Mouse (Mus musculus) adipocyte (in vitro differentiated cells): ENCODE results near the gene Rnf20.
"Not testable (repeated sequence)": the region's sequence is repeated elsewhere in the genome, so short reads cannot be mapped to it uniquely, and the experiment has no call there.

ENCODE experiments used
- DNase-seq: peaks from one replicate; pipeline ENCODE4 v3.0.0-alpha.2; 2016; ENCODE audit warnings: low spot score

Rnf20 gene

DNA sequence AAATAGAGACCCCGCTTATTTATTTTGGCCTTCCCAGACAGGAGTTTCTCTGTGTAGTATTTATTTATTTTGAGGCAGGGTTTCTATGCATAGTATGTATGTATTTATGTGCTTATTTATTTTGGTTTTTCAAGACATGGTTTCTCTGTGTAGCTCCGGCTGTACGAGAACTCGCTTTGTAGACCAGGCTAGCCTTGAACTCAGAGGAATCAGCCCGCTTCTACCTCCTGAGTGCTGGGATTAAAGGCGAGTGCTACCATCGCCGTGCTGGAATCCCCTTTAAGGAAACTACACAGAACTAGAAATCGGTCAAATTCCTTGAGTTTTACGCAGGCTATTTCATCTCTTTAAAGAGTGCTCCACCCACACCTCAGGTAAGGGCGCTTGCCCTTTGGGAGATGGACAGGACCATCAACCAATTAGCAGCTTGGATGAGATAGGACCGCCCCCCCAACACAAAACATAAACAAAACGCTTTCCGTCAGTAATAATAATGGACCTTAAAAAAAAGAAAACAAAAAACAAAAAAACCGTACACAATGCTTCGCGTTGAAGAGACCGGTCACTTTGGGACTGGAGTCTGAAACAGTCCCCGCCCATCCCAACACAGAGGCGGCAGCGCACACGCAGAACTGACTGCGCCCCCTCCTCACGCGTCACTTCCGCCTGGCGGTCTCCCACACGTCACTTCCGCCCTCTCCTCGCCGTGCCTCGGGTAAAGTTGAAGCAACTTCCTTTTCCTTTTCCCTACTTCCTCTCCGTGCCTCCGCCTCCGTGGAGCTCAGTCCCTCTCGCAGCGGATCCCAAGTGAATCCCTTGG lies at the start of gene Rnf20:
Gene Rnf20, plus strand, starts transcription at position 688 of the 820 bp plus-strand sequence.
- peak; percentile 96 for DNase-seq

DNA sequence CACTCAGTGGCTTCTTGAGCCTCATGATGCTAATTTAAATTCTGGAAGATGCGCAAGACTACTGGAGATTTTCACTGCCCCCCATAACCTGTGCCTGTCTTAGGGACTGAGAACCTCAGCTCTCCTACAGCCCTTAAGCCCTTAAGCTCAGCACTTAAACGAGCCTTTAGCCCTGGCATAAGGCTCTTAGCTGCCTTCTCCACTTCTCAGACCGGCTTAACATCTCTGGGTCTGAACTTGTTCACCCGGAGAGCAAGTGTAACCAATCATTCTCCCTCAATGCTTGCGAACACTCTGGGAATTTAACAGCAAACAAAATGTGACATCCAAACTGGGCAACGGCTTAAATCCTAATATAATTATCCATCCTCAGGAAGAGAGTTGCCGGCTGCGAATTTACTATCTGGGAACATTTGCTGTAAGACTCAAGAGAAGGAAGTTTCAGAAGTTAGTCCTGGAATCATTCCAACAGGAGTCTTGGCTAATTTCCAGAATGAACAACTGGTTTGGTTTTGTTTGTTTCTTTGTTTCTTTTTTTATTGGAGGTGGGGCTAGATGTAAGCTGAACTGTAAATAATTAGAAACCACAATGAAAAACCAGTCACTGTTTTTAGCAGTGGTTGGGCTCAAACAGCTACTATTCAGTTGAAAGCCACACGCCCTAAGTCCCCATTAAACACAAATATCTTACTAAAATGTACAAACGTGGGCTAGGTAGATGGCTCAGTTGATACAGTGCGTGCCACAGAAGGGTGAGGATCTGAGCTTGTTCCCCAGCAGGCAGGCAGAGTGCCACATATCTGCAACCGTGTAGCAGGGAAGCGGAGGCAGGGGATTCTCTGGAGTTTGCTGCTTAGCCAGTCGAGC lies 47.6 kb upstream of the Rnf20 start:
- peak; percentile 17 for DNase-seq

DNA sequence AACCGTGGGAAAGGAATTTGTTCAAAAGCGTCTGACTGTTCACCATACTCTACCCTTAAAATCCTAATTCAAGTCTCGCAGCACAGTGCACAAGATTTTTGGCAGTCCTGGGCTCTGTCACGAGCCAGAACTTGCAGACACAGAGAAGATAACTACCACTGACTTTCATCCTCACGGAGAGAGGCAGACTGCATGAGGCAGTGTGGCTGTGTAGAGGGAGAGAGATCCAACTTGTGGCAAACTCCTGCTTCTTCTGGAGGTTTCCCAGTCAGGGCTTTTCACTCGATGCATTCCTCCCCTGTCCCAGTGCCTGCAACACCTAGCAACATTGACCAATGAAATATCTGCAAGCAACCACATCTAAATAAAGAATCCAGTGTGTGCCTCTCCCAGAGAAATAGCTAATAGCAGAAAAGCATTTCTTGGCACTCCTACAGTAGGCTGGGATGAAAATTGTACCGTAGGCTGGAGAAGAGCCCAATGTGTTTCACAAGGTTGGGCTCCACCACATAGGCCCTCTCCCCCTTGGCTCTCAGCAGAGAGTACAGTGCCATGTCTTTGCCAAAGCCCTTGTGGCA lies 46.2 kb upstream of the Rnf20 start:
- DNase-seq, result no peak

DNA sequence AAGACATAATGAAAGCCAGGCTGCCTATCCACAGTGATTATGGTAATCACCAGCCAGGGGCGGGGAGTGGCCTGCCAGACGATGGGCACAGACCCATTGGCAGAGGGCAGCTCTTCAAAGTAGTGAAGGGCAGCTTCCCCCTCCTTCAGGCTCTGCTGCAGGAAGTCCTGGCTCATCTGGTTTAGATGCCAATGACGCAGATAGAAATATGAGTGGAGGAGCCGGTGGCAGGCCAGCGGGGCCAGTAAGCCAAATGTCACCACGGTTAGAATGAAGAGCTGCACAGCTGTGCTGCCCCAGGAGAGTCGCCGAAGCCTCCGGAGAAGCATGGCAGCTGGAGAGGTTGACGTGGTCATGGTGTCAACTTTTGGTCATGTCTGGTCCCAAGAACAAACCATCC lies 45.0 kb upstream of the Rnf20 start:
- DNase-seq, result no peak

DNA sequence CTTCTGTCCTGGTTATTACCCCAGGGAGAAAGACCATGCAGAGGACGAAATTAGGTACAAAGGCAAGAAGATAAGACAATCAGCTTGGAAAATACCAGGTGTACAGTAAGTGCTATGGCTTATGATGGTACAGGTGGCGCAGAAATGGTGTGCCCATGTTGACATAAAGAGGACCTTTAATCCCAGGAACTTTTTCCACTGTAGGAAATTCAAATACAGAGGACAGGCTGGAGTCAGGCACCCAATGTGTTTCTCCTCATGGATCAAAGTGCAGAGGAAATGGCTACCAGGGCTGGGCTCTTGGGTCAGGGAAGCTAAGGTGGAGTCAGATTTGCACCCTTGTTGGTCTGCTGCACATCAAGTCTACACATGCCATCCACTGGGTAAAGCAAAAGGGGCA lies 41.7 kb upstream of the Rnf20 start:
- DNase-seq, result no peak

DNA sequence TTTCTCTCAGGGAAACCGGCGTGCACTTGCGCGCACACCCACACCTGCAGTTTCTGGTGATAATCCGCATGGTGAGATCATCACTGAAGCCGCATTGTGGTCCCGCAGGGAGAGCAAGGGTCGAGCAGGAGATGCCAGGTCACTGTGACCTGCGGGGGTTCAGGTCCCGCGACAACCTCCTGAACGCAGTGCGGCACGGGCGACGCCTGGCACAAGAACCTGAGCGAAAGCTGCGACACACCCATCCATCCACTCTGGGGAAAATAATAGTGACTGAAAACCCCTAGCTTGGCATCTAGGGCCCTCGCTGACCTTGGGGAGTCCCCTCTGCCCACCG lies 35.0 kb upstream of the Rnf20 start:
- no peak for DNase-seq

DNA sequence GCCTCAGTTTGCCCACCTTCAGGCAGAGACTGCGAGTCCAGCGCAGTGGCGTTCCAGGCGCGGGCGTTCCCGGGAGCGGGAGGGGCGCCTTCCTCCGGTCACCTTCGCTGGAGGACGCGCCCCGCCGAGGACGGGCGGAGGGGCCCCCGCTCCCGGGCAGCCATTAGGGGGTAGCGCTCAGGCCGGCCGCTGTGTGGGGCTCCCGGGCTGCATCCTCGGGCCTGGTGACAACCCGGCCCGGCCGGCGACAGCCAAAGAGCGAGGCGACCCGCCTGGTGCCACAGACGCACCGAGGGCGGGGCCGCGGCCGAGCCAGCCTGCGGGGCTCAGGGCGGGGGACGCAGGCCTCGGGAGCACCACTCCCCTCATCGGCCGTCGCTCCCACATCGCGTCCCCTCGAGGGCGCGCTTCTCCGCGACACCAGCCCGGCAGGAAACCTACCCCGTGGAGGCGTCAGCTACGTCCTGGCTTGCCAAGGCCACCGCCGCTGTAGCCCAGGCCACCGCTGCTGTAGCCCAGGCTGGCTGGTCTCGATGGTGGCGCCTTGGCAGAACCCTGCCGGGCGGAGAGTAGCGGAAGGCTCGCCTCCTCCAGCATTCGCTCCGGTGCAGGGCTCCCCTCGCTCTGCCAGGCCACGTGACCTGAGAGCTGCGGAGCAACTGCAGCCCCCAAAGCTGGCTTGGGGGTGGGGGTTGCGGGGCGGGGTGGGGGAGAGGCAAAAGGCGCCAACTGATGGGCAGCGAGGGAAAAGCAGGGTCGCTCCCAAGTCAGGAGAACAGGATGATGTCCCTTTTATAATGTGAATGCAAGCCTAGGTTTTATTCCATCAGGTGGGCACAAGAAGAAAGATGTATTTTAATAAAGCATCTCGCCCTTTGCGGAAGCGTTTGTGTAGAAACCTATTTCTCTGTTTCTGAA lies 34.4 kb upstream of the Rnf20 start, which contains the start of gene Tmem246:
Gene Tmem246, minus strand, starts transcription at position 694 of the 918 bp plus-strand sequence.
- DNase-seq, result no peak

DNA sequence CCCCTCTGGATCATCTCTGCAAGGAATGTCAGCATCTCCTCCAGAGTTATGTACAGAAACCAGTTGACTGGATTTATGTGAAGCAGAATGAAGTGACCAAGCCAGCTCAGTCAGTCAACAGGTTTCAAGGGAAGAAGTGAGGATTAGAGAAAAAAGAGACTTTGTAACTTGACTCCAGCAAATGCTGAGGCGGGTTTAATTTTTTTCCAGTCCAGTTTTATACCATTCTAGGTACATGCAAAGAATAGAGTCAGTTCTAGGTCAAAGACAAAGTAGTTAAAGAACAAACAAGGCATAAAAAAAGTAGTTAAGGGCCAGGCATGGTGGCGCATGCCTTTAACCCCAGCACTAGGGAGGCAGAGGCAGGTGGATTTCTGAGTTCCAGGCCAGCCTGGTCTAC lies 28.6 kb upstream of the Rnf20 start:
- no peak for DNase-seq

DNA sequence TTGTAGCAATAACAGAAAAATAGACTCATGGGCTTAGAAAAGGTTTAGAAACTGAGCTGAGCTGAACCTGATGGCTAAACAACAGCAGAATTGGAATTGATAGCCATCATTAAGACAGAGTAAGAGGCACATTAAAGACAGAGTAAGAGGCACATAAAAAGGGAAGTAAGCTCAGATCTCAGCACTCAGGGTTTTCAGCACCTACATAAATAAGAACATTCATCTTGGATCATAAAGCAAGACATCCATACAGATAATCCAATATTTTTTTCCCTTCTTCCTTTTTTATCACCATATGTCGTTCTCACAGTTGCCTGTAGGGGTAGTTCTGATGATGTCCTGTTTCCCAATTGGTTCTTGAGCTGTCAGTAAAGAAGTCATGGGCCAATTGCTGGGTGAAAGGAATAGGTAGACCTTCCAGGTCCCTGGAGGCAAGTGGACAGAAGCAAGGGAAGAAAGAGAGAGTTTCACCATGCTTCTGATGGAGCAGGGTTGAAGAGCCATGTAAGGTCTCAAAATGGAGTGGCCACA lies 27.7 kb upstream of the Rnf20 start:
- no peak for DNase-seq

DNA sequence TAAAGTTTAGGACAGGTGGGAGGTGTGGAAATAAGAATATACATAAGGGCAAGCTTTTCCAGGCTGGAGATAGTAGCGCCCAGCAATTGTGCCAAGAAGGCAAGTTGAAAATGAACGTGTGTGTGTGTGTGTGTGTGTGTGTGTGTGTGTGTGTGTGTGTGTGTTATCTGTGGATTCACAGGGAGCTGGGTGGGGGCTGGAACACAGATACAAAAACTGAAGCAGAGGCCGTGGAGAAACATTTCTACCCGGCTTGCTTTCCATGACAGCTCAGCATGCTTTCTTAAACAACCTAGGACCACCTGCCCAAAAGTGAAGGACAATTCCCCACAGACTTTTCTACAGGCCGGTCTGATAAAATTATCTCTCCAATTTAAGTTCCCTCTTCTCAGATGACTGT lies 27.2 kb upstream of the Rnf20 start:
- DNase-seq, result no peak

DNA sequence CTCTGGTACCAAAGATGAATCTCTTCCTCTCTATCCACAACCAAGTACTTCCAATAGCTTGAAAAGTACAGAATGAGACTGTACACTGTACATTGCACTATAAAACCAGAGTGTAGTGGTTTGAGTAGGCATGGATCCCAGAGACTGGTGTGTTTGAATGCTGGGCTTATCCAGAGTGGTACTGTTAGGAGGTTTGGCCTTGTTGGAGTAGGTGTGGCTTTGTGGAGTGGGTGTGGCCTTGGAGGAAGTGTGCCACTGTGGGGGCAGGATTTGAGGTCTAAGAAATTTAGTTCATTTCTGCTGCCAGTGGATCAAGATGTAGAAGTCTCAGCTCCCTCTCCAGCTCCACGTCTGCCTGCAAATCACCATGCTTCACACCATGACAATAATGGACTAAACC lies 26.3 kb upstream of the Rnf20 start:
- DNase-seq, result no peak

DNA sequence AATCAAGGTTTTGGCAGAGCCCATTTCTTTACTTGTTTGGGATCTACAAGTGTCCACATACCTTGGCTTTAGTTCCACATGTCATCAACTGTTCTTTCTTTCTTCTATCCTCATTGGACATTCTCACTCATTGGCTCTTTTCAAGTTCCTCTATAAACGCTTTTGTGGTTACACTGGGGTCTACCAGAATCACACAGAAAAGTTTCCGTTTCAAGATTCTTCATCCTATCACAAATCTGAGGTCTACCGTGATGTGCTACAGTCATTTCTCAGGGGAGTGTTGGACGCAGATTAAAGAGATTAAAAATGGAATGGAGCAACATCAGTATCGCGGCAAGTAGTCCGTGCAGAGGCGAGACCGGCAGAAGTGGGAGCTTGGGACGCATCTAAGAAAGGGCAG lies 14.9 kb upstream of the Rnf20 start:
- no peak for DNase-seq

DNA sequence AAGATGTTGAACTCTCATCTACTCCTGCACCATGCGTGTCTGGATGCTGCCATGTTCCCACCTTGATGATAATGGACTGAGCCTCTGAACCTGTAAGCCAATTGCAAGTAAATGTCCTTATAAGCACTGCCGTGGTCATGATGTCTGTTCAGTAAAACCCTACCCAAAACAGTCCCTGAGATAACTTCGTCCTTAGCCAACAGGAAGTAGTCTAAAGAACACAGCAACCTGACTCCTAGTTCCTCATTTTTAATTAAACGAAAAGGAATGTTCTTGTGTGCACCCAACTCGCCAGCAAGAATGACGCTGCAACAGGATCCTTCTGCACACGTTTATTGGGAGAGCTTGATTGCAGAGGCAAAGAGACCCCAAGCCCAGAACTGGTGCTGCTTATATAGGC lies 11.9 kb upstream of the Rnf20 start:
- not testable (repeated sequence) for DNase-seq

DNA sequence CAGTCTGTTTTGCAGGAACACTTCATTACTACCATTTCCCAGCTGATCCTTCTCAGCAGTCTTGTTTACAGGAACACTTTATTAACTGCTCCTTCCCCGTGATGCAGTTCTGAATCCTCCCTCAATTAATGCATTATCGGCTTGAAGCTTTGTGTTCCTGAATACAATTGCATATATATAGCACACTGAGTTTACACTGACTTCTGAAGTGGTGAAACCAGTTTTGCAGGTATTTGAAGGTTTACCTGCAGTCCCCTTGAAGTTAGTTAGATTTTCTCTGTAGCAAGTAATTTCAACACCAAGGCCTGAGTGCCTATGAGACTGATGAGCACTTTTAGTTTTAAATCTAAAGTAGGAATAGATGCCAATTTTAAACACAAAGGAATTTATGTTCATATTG lies 9.5 kb upstream of the Rnf20 start:
- DNase-seq, result no peak

DNA sequence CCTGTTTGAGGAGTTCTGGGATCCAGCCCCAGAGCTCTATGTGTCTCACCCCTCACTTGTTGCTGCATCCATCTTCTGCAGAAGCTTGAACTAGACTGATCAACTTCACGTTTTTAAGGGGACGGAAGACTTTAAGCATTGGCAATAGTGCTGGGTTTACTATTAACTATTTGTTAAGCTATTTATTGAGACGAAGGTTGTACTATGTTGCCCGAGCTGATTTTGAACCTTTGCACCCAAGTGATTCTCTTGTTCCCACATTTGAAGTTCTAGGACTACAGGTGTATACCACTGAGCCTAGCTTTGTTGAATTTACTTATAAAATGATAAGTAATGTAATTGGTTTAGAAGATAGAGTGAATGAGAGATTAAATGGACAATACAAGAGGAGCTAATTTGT lies 7.9 kb upstream of the Rnf20 start:
- DNase-seq, result no peak

DNA sequence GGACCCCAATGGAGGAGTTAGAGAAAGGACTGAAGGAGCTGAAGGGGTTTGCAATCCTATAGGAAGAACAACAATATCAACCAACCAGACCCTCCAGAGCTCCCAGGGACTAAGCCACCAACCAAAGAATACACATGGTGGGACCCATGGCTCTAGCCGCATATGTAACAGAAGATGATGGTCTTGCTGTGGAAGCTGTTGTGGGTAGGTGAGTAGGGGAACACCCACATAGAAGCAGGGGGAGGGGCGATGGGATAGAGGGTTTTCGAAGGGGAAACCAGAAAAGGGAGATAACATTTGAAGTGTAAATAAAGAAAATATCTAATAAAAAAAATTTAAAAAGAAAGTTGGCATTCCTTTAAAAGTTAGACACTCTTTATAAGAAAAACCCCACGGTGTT lies 6.8 kb upstream of the Rnf20 start:
- not testable (repeated sequence) for DNase-seq

DNA sequence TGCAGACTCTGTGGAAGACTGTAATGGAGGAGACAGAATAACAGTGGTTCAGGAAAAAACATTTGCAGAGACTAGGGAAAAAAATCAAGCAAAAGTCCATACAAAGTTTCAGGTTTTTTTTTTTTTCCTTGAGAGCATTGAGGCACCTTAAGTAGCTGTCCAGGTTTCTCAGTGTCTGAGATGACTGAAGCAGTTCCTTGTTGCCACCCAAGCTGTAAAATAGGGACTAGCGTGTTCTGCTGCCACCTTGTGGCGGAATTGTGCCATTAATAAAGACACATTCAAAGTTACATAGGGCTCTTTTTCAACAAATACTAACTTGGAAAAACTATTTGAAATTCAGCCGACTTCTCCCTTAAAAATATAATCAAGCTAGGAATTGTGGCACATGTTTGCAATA lies 4.8 kb upstream of the Rnf20 start:
- peak; percentile 84 for DNase-seq

DNA sequence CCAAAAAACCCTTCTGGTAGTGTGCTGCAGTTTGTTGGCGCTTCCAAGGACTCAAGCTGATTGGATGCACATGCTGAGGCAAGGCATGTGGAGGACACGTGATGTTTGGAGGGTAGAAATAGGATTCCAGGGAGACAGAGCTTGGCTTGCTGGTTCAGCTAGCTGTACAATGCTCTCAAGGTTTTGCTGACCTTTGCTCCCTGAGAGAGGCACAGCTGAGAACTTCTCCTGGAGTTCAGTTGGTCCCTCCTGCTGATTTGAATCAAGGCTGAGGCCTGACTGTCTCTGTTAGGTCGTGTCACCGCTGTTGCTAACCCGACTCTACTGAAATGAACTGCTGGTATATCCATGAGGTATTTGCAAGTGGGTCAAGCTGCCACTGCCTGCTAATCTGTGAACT lies 2.9 kb upstream of the Rnf20 start:
- peak; percentile 5 for DNase-seq

DNA sequence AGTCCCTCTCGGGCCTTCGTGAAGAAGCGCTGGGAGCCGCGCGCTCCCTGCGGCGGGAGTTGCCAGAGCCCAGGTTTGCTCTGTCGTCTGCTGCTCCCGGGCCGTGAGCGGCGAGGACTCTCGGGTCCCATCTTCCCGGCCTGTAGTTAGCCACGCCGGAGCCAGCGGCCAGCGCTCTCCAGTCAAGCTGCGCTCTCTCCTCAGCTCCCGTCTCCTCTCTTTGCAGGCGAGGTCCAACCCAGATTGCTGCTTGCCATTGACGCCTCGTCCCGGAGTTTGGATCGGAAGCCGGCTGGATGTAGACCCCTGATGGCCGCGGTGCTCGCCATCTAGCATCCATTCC lies 304 bp downstream of the Rnf20 start:
- no peak for DNase-seq

DNA sequence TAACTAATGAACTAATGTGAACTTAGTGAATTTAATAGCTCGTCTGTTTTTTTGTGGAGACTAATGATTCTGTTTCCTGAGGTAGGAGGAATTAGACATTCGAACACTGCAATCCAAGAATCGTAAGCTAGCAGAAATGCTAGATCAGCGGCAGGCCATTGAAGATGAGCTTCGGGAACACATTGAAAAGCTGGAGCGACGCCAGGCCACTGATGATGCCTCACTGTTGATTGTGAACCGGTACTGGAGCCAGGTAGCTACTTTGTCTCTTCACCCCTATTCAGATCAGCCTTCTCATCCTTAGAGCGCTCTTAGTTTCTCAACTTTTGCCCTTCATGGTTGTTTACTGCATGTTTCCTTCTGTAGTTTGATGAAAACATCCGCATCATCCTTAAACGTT lies 6.0 kb downstream of the Rnf20 start:
- no peak for DNase-seq

DNA sequence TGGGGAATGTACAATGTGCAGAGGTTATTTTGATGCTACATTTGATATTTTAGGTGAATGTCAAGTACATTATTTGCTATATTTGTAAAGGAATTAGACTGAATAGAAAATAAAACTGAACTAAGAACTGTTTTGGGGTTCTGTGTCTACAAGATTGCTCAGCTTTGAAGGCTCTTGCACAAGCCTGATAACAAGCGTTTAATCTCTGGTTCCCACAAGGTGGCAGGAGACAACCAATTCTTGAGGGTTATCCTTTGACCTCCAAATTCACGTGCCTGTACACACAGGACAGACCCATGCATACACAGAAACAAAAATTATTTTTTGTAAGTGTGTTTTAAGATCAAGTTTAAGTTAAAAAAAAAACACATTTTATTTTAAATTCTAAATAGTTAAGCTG lies 8.1 kb downstream of the Rnf20 start:
- no peak for DNase-seq

DNA sequence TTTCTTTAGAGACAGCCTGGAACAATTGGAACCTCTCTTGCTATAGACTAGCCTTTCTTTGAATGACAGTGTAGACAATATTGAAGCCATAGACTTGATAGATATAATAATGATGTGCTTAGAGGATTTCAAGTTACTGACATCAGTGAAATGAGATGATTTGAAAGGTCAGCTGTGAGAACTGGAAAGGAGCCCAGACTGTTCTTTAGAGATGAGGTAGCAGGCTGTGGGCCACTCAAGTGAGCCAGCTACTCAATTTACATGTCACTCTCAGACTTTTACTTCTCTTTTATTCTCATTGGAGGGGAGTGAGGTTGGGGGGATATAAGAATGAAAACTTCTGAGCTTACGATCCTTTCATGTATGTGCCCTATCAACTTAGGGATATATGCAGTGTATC lies 27.6 kb downstream of the Rnf20 start:
- peak; percentile 41 for DNase-seq
